Mouse (Mus musculus) v-Abl transformed pro-B cells (cell line): ENCODE data around the gene Mcpt1.
"Not testable (repeated sequence)": the region's sequence is repeated elsewhere in the genome, so short reads cannot be mapped to it uniquely, and the experiment has no call there.

Experiments
- in situ Hi-C, 2 experiments: fragments of 400-800 bp; cut with MboI; formaldehyde crosslinking; loops; one replicate each; pipeline ENCODE4 v1.15.1; 2025; ENCODE audit not compliant: unreplicated experiment in 2 of 2

Mcpt1 gene

DNA sequence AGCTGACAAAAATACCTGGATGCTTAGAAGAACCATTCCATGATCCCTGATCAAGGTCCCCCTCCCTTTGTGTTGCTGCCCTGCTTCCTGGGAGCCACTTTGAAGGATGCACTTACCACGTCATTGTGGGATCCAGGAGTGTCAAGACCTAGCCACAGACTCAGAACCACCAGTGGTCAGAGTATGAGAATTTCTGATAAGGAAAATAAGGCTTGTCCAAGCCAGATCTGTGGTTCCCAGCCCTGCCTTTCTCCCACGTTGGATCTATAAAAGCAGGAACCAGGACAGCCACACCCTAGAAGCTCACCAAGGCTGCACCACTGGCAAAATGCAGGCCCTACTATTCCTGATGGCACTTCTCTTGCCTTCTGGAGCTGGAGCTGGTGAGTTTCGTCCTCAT is at the start of gene Mcpt1:
Gene Mcpt1, plus strand, starts transcription at position 301 of the 400 bp plus-strand sequence.
- in situ Hi-C loops: not testable (repeated sequence)

- in situ Hi-C loops: not testable (repeated sequence)
Observed at GRCm38 (mm10) chr14:55987464-55987863, 30.3 kb upstream of the Mcpt1 start.

DNA sequence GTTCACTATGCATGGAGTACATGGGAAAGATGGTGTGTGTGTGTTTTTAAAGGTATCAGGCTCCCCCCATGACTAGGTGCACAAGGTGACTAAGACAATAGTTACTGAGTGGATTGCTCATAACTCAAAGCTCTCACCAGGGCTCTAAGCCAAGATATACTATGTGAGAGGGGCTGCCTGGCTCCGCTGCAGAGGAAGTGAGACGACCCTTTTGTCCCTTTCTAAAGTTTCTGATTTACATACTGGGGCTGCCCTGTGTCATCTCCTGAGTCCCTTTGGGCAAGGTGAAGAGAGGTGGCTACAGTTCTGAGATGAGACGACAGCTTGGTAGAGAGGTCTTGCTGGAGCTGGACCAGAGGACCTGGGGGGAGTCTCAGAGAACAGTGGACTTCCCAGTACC is 4.6 kb upstream of the Mcpt1 start:
- in situ Hi-C loops: no loop called here

- in situ Hi-C loops: no loop called here
Observed at GRCm38 (mm10) chr14:56013924-56014323, 3.8 kb upstream of the Mcpt1 start.

DNA sequence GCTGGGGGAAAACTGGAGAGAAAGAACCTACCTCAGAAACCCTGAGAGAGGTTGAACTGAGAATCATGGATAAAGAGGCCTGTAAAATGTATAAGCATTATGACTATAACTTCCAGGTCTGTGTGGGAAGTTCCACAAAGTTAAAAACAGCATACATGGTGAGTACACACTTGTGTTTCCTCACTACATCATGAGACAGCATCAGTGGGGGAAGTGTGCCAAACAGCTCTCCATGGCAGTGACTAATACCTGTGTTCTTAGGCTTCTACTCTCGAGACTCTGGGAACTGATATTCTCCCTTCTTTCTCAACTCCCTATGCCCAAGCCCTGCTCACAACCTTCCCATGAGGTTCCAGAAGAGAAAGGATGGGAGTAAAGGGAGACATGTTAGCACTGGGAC is 1.7 kb downstream of the Mcpt1 start:
- in situ Hi-C loops: no loop called here

DNA sequence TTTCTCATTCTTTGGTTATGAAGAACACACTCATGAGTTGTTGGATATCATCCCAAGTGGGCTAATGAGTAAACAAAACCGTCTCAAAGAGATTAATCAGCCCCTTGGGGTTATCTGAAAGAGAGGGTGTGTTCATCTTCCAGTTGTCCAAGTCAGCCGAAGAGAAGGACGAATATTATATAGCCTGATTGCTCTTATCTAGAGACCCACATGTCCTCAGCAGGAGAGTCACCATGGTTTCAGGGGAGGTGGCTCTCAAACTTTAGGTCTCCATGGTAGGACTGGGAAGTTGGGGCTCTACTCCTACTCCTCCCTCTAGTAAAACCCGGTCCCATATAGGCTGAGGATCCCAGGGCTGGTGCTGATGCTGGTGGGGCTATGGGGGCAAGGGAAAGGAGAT is 3.5 kb downstream of the Mcpt1 start:
- in situ Hi-C loops: not testable (repeated sequence)

DNA sequence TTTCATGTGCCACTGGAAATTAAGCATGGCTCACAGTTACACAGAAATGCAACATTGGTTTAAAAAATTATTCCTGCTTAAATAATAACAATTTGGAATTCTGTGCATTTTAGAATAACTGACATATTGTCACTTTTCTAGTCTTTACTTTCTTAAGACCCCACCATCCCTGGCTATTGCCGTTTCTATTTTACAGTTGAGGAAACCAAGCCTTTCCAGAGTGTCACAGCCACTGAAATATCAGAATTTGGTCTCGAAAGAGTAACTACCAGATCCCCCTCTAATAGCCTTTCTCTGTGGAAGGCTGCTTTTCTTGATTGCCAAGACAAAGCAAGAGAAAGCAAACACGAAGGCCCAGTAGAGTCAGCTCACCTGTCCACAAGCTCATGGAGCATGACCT is 12.6 kb downstream of the Mcpt1 start, which contains the start of gene Mcpt9:
Gene Mcpt9, minus strand, starts transcription at position 101 of the 400 bp plus-strand sequence.
- in situ Hi-C loops: not testable (repeated sequence)

- in situ Hi-C loops: no loop called here
Observed at GRCm38 (mm10) chr14:56034433-56034832, 16.7 kb downstream of the Mcpt1 start.

DNA sequence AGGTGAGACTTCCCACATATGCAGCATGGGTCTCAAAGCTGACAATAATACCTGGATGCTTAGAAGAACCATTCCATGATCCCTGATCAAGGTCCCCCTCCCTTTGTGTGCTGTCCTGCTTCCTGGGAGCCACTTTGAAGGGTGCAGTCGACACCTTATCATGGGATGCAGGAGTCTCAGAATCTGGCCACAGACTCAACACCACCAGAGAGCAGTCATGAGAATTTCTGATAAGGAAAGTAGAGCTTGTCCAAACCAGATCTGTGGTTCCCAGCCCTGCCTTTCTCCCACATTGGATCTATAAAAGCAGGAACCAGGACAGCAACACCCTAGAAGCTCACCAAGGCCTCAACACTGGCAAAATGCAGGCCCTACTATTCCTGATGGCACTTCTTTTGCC is 24.0 kb downstream of the Mcpt1 start, which contains the start of gene Mcpt2:
Gene Mcpt2, plus strand, starts transcription at position 250 of the 400 bp plus-strand sequence.
- in situ Hi-C loops: not testable (repeated sequence)

DNA sequence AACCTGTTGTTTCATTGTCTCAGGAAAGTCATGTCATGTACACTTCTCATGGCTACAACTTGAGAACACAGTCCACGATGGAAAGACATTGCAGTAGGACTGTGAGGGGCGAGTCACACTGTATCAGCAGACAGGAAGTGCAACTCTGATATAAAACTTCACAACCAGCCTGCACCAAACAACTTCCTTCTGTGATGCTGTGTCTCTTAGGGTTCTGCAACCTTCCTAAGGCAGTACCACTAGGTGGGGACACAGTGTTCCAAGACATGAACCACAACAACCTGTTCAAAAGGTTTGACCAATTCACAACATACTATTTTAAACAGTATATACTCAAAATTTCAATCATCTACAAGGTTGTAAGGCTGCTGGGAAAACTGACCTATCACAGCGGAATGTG is 37.6 kb downstream of the Mcpt1 start:
- in situ Hi-C loops: no loop called here

DNA sequence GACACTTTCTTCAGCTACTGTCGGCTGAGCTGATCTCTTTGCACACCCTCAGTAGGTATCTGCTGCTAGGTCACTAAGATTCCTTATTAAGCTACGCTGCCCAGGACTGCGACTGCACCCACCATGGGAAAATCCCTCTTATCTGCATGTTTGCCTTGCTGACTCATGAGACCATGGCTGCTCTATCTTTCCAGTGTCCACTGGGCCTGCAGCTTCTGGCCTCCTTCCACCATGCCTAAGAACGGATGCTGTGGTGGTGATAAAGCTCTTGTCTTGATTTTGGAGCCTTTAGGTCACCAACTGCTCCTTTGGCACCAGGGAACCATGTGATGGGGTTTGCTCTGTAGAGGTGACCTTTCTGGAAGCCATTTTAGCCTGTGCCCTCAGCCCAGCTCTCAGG is 40.0 kb downstream of the Mcpt1 start:
- in situ Hi-C loops: no loop called here

DNA sequence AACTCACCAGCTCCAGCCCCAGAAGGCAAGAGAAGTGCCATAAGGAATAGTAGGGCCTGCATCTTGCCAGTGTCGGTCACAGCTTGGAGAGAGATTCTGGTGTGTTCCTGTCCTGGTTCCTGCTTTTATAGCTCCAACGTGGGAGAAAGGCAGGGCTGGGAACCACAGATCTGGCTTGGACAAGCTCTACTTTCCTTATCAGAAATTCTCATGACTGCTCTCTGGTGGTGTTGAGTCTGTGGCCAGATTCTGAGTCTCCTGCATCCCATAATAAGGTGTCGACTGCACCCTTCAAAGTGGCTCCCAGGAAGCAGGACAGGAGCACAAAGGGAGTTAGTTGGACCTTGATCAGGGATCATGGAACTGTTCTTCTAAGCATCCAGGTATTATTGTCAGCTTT is 44.4 kb downstream of the Mcpt1 start, which contains the start of gene Mcpt4:
Gene Mcpt4, minus strand, starts transcription at position 101 of the 400 bp plus-strand sequence.
- in situ Hi-C loops: not testable (repeated sequence)
